Mouse (Mus musculus) lung, postnatal 0 days (tissue): ENCODE data around the gene Parp9.

Experiments used
- CTCF ChIP-seq: IDR thresholded peaks from 2 replicates; pipeline ENCODE4 v1.5.1; 2016; ENCODE audit warnings: antibody characterized with exemption, mild to moderate bottlenecking
- EP300 ChIP-seq: IDR thresholded peaks from 2 replicates; pipeline ENCODE4 v1.6.1; 2016; ENCODE audit warnings: antibody characterized with exemption, mild to moderate bottlenecking, control low read depth

DNA sequence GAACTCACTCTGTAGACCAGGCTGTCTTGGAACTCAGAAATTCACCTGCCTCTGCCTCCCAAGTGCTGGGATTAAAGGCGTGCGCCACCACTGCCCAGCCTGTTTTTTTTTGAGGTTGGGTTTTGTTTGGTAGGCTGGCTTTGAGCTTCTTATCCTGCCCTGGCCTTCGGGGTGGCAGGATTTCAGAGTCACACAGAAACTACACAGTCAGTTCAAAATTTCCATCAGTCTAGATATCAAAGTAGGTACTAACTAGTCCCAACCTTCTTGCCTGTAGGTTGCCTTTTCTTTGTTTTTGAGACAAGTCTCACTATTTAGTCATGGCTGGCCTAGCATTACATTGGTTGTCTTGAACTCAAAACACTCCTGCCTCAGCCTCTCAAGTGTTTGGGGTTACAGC, 46.2 kb downstream of the Parp9 start:
- no peak for TF ChIP-seq EP300
- TF ChIP-seq CTCF: no peak
